Mouse (Mus musculus): ENCODE data around the gene Wfdc2. TPM values are rescaled to one million over a fixed set of nuclear protein-coding genes. Genes with fewer than 3 reads are reported as not detected.
A peak's percentile ranks its signal among the peaks of the same experiment; 100 is the strongest.
"Not testable (repeated sequence)": the region's sequence is repeated elsewhere in the genome, so short reads cannot be mapped to it uniquely, and the experiment has no call there.

Gene Wfdc2
- polyA plus RNA-seq, 1 experiment from 2014 or later: 716 TPM

DNA sequence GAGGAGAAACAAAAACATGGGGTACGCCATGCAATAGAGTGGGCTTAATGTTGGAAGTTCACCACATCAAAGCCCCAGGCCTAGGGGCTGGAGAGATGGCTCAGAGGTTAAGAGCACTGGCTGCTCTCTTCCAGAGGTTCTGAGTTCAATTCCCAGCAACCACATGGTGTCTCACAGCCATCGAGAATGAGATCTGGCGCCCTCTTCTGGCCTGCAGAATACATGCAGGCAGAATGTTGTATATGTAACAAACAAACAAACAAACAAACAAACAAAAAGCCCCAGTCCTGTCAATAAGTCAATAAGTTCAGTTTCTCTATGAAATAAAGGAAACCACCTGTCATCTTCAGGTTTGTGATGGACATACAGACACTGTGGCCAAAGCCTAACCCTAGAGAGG is 38.0 kb downstream of the Wfdc2 start:
- Histone ChIP-seq H3K4me2 (ENCODE audit: low read length) (no peak overlapping the region), H3K4me3 (replicated peaks; ENCODE audit: low read depth, low read length) (no peak overlapping the region), H3K9ac (ENCODE audit: low read depth, low read length) (no peak overlapping the region), H3K9me3 (replicated peaks; ENCODE audit: low read length) (no peaks in the 10 kb centered on the region), H3K27me3 (ENCODE audit: insufficient read depth, low read length) (no peaks in the 10 kb centered on the region), H3K4me1 (replicated peaks; ENCODE audit: insufficient read depth, low read length) (no peaks in the 10 kb centered on the region), H3K36me3 (ENCODE audit: insufficient read depth, low read length) (no peaks in the 10 kb centered on the region), H3K27ac (no peak overlapping the region)
- DNase-seq (ENCODE audit: low spot score) (no peak), ATAC-seq (replicated peaks; ENCODE audit: low FRiP score, low read depth) (no peak)
- peak; percentile 30 for TF ChIP-seq CTCF (IDR thresholded peaks at IDR 0.05; ENCODE audit: low read depth)
- 78% methylated on average over 3 of the region's 3 CpGs for WGBS

GRCm38 (mm10) chr2:164603482-164603881 is 41.3 kb downstream of the Wfdc2 start:
- ATAC-seq (replicated peaks; ENCODE audit: low FRiP score, low read depth): no peak

GRCm38 (mm10) chr2:164604411-164604810 is 42.2 kb downstream of the Wfdc2 start:
- no peak for TF ChIP-seq CTCF (IDR thresholded peaks at IDR 0.05; ENCODE audit: low read depth)
- no peak for ATAC-seq (replicated peaks; ENCODE audit: low FRiP score, low read depth)
- no peak overlapping the region for H3K27ac ChIP-seq
- H3K4me1 ChIP-seq (replicated peaks; ENCODE audit: insufficient read depth, low read length): no peaks in the 10 kb centered on the region
- H3K4me2 ChIP-seq (ENCODE audit: low read length): no peak overlapping the region
- H3K27me3 ChIP-seq (ENCODE audit: insufficient read depth, low read length): no peaks in the 10 kb centered on the region
- WGBS: 85% methylated on average over 8 of the region's 8 CpGs
- no peaks in the 10 kb centered on the region for H3K36me3 ChIP-seq (ENCODE audit: insufficient read depth, low read length)
- no peaks in the 10 kb centered on the region for H3K9me3 ChIP-seq (replicated peaks; ENCODE audit: low read length)
- no peak overlapping the region for H3K9ac ChIP-seq (ENCODE audit: low read depth, low read length)
- H3K4me3 ChIP-seq (replicated peaks; ENCODE audit: low read depth, low read length): no peak overlapping the region
- no peak for DNase-seq (ENCODE audit: low spot score)

More at GRCm38 (mm10) chr2:164603482-164603881, 41.3 kb downstream of the Wfdc2 start:
- no peak overlapping the region for H3K9ac ChIP-seq (ENCODE audit: low read depth, low read length)
- no peak overlapping the region for H3K4me3 ChIP-seq (replicated peaks; ENCODE audit: low read depth, low read length)
- no peak for DNase-seq (ENCODE audit: low spot score)
- H3K4me2 ChIP-seq (ENCODE audit: low read length): no peak overlapping the region
- no peaks in the 10 kb centered on the region for H3K36me3 ChIP-seq (ENCODE audit: insufficient read depth, low read length)
- H3K27me3 ChIP-seq (ENCODE audit: insufficient read depth, low read length): no peaks in the 10 kb centered on the region
- H3K9me3 ChIP-seq (replicated peaks; ENCODE audit: low read length): no peaks in the 10 kb centered on the region
- peak; percentile 26; the same call in 1 of the 2 replicates for TF ChIP-seq CTCF (IDR thresholded peaks at IDR 0.05; ENCODE audit: low read depth)
- H3K4me1 ChIP-seq (replicated peaks; ENCODE audit: insufficient read depth, low read length): no peaks in the 10 kb centered on the region
- WGBS: 95% methylated on average over 3 of the region's 3 CpGs
- H3K27ac ChIP-seq: no peak overlapping the region

DNA sequence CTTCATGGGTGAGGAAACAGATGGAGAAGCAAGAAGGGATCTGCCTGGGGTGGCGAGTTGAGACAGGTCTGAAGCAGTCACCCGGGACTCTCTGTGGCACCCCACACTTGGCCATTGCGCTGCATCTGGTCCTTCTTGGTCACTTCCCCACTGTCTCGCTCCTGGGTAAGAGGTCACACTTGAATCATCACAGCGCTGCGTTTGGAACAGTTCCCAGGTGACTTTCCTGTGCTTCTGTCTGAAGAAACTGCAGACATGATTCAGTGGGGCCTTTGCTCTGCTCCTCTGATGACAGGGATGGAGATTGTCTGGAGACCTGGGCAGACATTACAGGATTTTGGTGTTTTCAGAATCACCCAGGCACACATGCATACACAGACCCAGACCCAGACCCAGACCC is 46.6 kb downstream of the Wfdc2 start:
- Histone ChIP-seq H3K4me1 (replicated peaks; ENCODE audit: insufficient read depth, low read length) (no peaks in the 10 kb centered on the region), H3K27ac (no peak overlapping the region), H3K4me2 (ENCODE audit: low read length) (no peak overlapping the region), H3K4me3 (replicated peaks; ENCODE audit: low read depth, low read length) (no peak overlapping the region), H3K27me3 (ENCODE audit: insufficient read depth, low read length) (no peaks in the 10 kb centered on the region), H3K9me3 (replicated peaks; ENCODE audit: low read length) (no peaks in the 10 kb centered on the region), H3K9ac (ENCODE audit: low read depth, low read length) (no peak overlapping the region), H3K36me3 (ENCODE audit: insufficient read depth, low read length) (no peaks in the 10 kb centered on the region)
- no peak for ATAC-seq (replicated peaks; ENCODE audit: low FRiP score, low read depth)
- no peak for TF ChIP-seq CTCF (IDR thresholded peaks at IDR 0.05; ENCODE audit: low read depth)
- DNase-seq (ENCODE audit: low spot score): no peak
- 45% methylated on average over 6 of the region's 6 CpGs for WGBS

- H3K4me2 ChIP-seq (ENCODE audit: low read length); H3K9ac ChIP-seq (ENCODE audit: low read depth, low read length); ATAC-seq (replicated peaks; ENCODE audit: low FRiP score, low read depth); H3K27me3 ChIP-seq (ENCODE audit: insufficient read depth, low read length); H3K4me1 ChIP-seq (replicated peaks; ENCODE audit: insufficient read depth, low read length); DNase-seq (ENCODE audit: low spot score); H3K27ac ChIP-seq; H3K9me3 ChIP-seq (replicated peaks; ENCODE audit: low read length); H3K36me3 ChIP-seq (ENCODE audit: insufficient read depth, low read length); H3K4me3 ChIP-seq (replicated peaks; ENCODE audit: low read depth, low read length): not testable (repeated sequence)
- 38% methylated on average over 8 of the region's 8 CpGs for WGBS
These were observed 51.3 kb downstream of the Wfdc2 start, which contains the start of the genes Wfdc6b and Wfdc8 for GRCm38 (mm10) chr2:164613471-164613870. Wfdc6b (plus strand) TSS chr2:164613522. Wfdc8 (minus strand) TSS chr2:164613626.

DNA sequence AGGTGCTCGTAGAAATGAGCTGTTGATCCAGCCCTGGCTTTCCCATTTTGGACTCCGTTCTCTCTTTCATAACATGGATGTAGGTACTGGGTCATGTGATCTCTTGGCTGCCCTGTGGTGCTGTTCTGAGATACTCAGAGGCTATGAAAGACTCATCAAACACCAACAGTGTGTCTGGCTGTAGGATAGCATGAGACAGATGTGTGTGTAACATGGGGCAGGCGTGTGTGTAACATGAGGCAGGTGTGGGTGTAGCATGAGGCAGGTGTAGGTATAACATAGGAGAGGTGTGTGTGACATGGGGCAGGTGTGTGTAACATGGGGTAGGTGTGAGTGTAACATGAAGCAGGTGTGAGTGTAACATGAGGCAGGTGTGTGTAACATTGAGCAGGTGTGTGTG is 53.2 kb downstream of the Wfdc2 start:
- H3K27ac ChIP-seq: no peak overlapping the region
- no peak for TF ChIP-seq CTCF (IDR thresholded peaks at IDR 0.05; ENCODE audit: low read depth)
- no peaks in the 10 kb centered on the region for H3K36me3 ChIP-seq (ENCODE audit: insufficient read depth, low read length)
- WGBS: 92% methylated on average over 3 of the region's 3 CpGs
- H3K4me1 ChIP-seq (replicated peaks; ENCODE audit: insufficient read depth, low read length): no peaks in the 10 kb centered on the region
- DNase-seq (ENCODE audit: low spot score) (no peak), ATAC-seq (replicated peaks; ENCODE audit: low FRiP score, low read depth) (no peak)
- H3K9me3 ChIP-seq (replicated peaks; ENCODE audit: low read length): no peaks in the 10 kb centered on the region
- no peak overlapping the region for H3K4me3 ChIP-seq (replicated peaks; ENCODE audit: low read depth, low read length)
- no peak overlapping the region for H3K4me2 ChIP-seq (ENCODE audit: low read length)
- no peaks in the 10 kb centered on the region for H3K27me3 ChIP-seq (ENCODE audit: insufficient read depth, low read length)
- H3K9ac ChIP-seq (ENCODE audit: low read depth, low read length): no peak overlapping the region

Other genes with a start within 250 kb of the Wfdc2 start
- not detected in 2 replicates for gene Svs6, start 245.7 kb upstream of the Wfdc2 start, polyA plus RNA-seq (2015; fragmentation: Nextera tagmentation; extraction: Ambion mirVana)
- not detected in 2 replicates for gene Svs5, start 229.7 kb upstream of the Wfdc2 start, polyA plus RNA-seq (2015; fragmentation: Nextera tagmentation; extraction: Ambion mirVana)
- 4.8 and 9.6 TPM in 2 replicates for gene Slpi, start 173.3 kb upstream of the Wfdc2 start, polyA plus RNA-seq (2015; fragmentation: Nextera tagmentation; extraction: Ambion mirVana)
- not detected in 2 replicates for gene Rbpjl, start 159.3 kb upstream of the Wfdc2 start, polyA plus RNA-seq (2015; fragmentation: Nextera tagmentation; extraction: Ambion mirVana)
- gene Matn4, start 157.3 kb upstream of the Wfdc2 start, polyA plus RNA-seq (2015; fragmentation: Nextera tagmentation; extraction: Ambion mirVana): 0.46 and 0.62 TPM in 2 replicates
- 183 and 227 TPM in 2 replicates for gene Sdc4, start 118.5 kb upstream of the Wfdc2 start, polyA plus RNA-seq (2015; fragmentation: Nextera tagmentation; extraction: Ambion mirVana)
- 83.0 and 83.1 TPM in 2 replicates for gene Sys1, start 105.4 kb upstream of the Wfdc2 start, polyA plus RNA-seq (2015; fragmentation: Nextera tagmentation; extraction: Ambion mirVana)
- gene Gm20458, start 101.4 kb upstream of the Wfdc2 start, polyA plus RNA-seq (2015; fragmentation: Nextera tagmentation; extraction: Ambion mirVana): 22.8 and 23.3 TPM in 2 replicates
- not detected in 2 replicates for gene Trp53tg5, start 88.7 kb upstream of the Wfdc2 start, polyA plus RNA-seq (2015; fragmentation: Nextera tagmentation; extraction: Ambion mirVana)
- gene Dbndd2, start 76.3 kb upstream of the Wfdc2 start, polyA plus RNA-seq (2015; fragmentation: Nextera tagmentation; extraction: Ambion mirVana): 22.5 and 23.3 TPM in 2 replicates
- 76.9 and 86.3 TPM in 2 replicates for gene Pigt, start 64.9 kb upstream of the Wfdc2 start, polyA plus RNA-seq (2015; fragmentation: Nextera tagmentation; extraction: Ambion mirVana)
- not detected in 2 replicates for gene Spint3, start 11.0 kb downstream of the Wfdc2 start, polyA plus RNA-seq (2015; fragmentation: Nextera tagmentation; extraction: Ambion mirVana)
- gene Wfdc6a, start 23.0 kb downstream of the Wfdc2 start, polyA plus RNA-seq (2015; fragmentation: Nextera tagmentation; extraction: Ambion mirVana): not detected in 2 replicates
- 0.16 TPM in 1 of 2 replicates, not detected in the other for gene Eppin, start 31.2 kb downstream of the Wfdc2 start, polyA plus RNA-seq (2015; fragmentation: Nextera tagmentation; extraction: Ambion mirVana)
- not detected in 2 replicates for gene Wfdc6b, start 51.1 kb downstream of the Wfdc2 start, polyA plus RNA-seq (2015; fragmentation: Nextera tagmentation; extraction: Ambion mirVana)
- gene Wfdc8, start 51.2 kb downstream of the Wfdc2 start, polyA plus RNA-seq (2015; fragmentation: Nextera tagmentation; extraction: Ambion mirVana): 0.05 TPM in 1 of 2 replicates, not detected in the other
- 0.17 TPM in 1 of 2 replicates, not detected in the other for gene Wfdc16, start 76.4 kb downstream of the Wfdc2 start, polyA plus RNA-seq (2015; fragmentation: Nextera tagmentation; extraction: Ambion mirVana)
- 0.34 and 0.38 TPM in 2 replicates for gene Wfdc10, start 93.6 kb downstream of the Wfdc2 start, polyA plus RNA-seq (2015; fragmentation: Nextera tagmentation; extraction: Ambion mirVana)
- gene Wfdc9, start 94.2 kb downstream of the Wfdc2 start, polyA plus RNA-seq (2015; fragmentation: Nextera tagmentation; extraction: Ambion mirVana): not detected in 2 replicates
- gene Wfdc11, start 111.7 kb downstream of the Wfdc2 start, polyA plus RNA-seq (2015; fragmentation: Nextera tagmentation; extraction: Ambion mirVana): not detected in 2 replicates
- gene Wfdc13, start 122.7 kb downstream of the Wfdc2 start, polyA plus RNA-seq (2015; fragmentation: Nextera tagmentation; extraction: Ambion mirVana): 1.4 and 1.6 TPM in 2 replicates
- gene Spint4, start 136.1 kb downstream of the Wfdc2 start, polyA plus RNA-seq (2015; fragmentation: Nextera tagmentation; extraction: Ambion mirVana): 0.84 and 1.4 TPM in 2 replicates
- gene Spint5, start 152.9 kb downstream of the Wfdc2 start, polyA plus RNA-seq (2015; fragmentation: Nextera tagmentation; extraction: Ambion mirVana): not detected in 2 replicates
- 0.64 and 1.1 TPM in 2 replicates for gene Wfdc3, start 183.5 kb downstream of the Wfdc2 start, polyA plus RNA-seq (2015; fragmentation: Nextera tagmentation; extraction: Ambion mirVana)
- 58.5 and 62.4 TPM in 2 replicates for gene Dnttip1, start 183.6 kb downstream of the Wfdc2 start, polyA plus RNA-seq (2015; fragmentation: Nextera tagmentation; extraction: Ambion mirVana)
- gene Ube2c, start 207.5 kb downstream of the Wfdc2 start, polyA plus RNA-seq (2015; fragmentation: Nextera tagmentation; extraction: Ambion mirVana): 132 and 156 TPM in 2 replicates
- 0.45 and 1.0 TPM in 2 replicates for gene Tnnc2, start 217.6 kb downstream of the Wfdc2 start, polyA plus RNA-seq (2015; fragmentation: Nextera tagmentation; extraction: Ambion mirVana)
- gene Snx21, start 223.4 kb downstream of the Wfdc2 start, polyA plus RNA-seq (2015; fragmentation: Nextera tagmentation; extraction: Ambion mirVana): 19.9 and 21.7 TPM in 2 replicates
- 28.7 and 33.2 TPM in 2 replicates for gene Acot8, start 242.5 kb downstream of the Wfdc2 start, polyA plus RNA-seq (2015; fragmentation: Nextera tagmentation; extraction: Ambion mirVana)
- gene Zswim3, start 242.7 kb downstream of the Wfdc2 start, polyA plus RNA-seq (2015; fragmentation: Nextera tagmentation; extraction: Ambion mirVana): 5.2 and 5.4 TPM in 2 replicates